Mouse (Mus musculus): Measurements from ENCODE around the gene Fxyd6.

- no peak for TF ChIP-seq GATA1 (IDR thresholded peaks at IDR 0.05; ENCODE audit: low read length)
- TF ChIP-seq TAL1 (IDR thresholded peaks at IDR 0.05; ENCODE audit: low read length), result no peak
Observed at GRCm38 (mm10) chr9:45367716-45368115, 2.3 kb upstream of the Fxyd6 start.
